Mouse (Mus musculus) adipose tissue, adult 10 weeks (tissue): ENCODE data around the gene Tspan4. TPM values are rescaled to one million over a fixed set of nuclear protein-coding genes. Genes with fewer than 3 reads are reported as not detected.

ENCODE experiments used
- polyA plus RNA-seq: library from polyadenylated mRNA; stranded (reverse); fragments of 350-450 nt; fragmentation: Illumina TruSeq; extraction: RNeasy Lipid Tissue Mini Kit (QIAGEN cat#74804); gene quantifications from one replicate; pipeline ENCODE4 v1.2.3, GENCODE M21; 2014; ENCODE audit warnings: low read depth, low replicate concordance

Tspan4 gene
- 49.5 TPM for polyA plus RNA-seq

GRCm38 (mm10) chr7:141475011-141475804 is at the start of gene Tspan4, which contains the start of gene Polr2l:
Gene Tspan4, plus strand, starts transcription at chr7:141475240.
Gene Polr2l, minus strand, starts transcription at chr7:141475132.

DNA sequence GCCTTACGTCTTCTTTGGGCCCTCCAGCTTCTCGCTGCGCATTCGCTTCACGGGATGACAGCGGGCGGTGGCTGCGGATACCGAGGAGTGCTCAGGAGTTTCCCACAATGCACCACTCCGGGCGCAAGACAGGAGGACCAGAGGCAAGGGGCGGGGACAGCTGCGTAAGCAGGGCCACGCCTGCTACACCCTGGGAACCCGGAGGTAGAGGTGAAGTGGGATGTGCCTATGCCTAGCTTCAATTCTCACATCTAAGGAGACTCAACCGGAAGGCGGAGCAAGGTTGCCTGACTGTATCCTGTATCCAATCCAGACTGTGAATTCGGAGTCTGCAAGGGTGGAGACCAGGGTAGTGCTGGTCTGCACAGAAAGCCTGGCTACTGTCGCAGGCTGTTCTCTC is 45.7 kb upstream of the Tspan4 start, which contains the start of gene Cend1:
Gene Cend1, minus strand, starts transcription at position 182 of the 400 bp plus-strand sequence.

DNA sequence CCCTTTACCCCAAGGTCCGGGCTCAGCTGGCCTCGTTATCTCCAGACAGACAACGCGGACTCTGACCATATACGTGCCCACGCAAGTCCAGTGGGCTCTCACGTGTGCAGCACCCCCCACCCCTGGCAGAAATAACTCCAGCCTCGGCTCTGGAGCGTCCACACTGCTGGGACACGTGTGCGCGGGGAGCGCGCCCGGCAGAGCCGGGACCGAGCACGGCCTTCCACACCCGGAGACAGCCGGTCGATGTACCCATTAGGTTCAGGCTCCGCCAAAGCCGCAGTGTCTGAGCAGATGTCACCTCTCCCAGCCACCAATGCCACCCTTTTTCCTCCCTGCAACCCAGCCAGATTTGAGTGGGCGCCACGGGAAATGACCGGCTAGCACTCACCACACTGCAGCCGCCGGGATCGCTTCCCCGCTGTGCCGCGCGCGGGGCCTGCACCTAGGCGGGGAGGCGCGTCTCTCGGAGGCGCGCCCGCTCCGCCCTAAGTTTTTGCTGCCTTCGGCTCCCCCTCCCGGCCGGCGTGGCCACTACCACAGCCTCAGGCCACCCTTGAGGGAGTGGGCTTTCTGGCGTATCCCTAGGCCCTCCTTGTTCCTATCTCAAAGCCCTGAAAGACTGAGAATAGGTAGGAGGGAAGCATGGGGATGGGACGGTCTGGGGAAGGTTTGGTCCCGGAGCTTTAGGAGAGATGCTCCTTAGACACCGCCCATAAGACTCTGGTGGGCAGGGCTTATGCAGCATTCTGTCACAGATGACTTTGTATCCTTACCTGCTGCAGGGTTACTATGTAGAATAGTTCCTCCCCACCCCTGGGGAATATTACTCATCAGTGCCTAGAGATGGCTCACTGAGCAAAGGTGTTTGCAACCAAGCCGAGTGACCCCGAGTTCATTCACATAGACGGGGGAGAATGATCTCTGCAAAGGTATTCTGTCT is 37.6 kb upstream of the Tspan4 start, which contains the start of gene Slc25a22:
Gene Slc25a22, minus strand, starts transcription at position 715 of the 943 bp plus-strand sequence.

GRCm38 (mm10) chr7:141443828-141444237 is 31.2 kb upstream of the Tspan4 start, which contains the start of gene Pidd1:
Gene Pidd1, minus strand, starts transcription at chr7:141444025.

GRCm38 (mm10) chr7:141447110-141447991 is 27.7 kb upstream of the Tspan4 start, which contains the start of gene Rplp2:
Gene Rplp2, plus strand, starts transcription at chr7:141447370.

DNA sequence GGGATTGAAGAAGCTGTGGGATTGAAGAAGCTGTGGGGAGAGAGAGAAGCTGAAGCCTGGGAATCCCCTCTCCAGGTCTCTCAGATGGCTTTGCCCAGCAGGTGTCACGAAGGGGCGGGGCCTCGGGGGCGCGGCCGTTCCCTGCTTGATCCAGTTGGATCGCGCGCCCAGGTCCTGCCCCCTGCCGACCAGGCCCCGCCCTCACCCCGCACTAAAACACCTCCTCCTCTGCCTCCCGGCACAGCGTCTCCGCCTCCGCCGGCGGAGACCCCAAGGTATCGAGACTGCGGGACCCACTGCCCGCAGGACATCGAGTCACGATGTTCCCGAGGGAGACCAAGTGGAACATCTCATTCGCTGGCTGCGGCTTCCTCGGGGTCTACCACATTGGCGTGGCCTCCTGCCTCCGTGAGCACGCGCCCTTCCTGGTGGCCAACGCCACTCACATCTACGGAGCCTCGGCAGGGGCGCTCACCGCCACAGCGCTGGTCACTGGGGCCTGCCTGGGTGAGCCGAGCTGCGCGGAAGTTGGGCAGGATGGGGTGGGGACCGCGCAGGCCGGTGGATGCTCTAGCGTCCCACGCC is 20.0 kb upstream of the Tspan4 start, which contains the start of gene Pnpla2:
Gene Pnpla2, plus strand, starts transcription at position 232 of the 585 bp plus-strand sequence.

GRCm38 (mm10) chr7:141460391-141461113 is 14.5 kb upstream of the Tspan4 start, which contains the start of gene Cracr2b:
Gene Cracr2b, plus strand, starts transcription at chr7:141461094.

GRCm38 (mm10) chr7:141467230-141468030 is 7.6 kb upstream of the Tspan4 start, which contains the start of gene Cd151:
Gene Cd151, plus strand, starts transcription at chr7:141467392.

GRCm38 (mm10) chr7:141539556-141540311 is 64.7 kb downstream of the Tspan4 start, which contains the start of gene Chid1:
Gene Chid1, minus strand, starts transcription at chr7:141539857.

Other genes with a start within 250 kb of the Tspan4 start
- 67.3 TPM for gene Phrf1, start 246.5 kb upstream of the Tspan4 start, polyA plus RNA-seq
- 29.8 TPM for gene Irf7, start 208.8 kb upstream of the Tspan4 start, polyA plus RNA-seq
- gene Cdhr5, start 198.5 kb upstream of the Tspan4 start, polyA plus RNA-seq = 18.4 TPM
- 3.7 TPM for gene Sct, start 196.1 kb upstream of the Tspan4 start, polyA plus RNA-seq
- 1.7 TPM for gene Drd4, start 183.2 kb upstream of the Tspan4 start, polyA plus RNA-seq
- 27.2 TPM for gene Deaf1, start 147.6 kb upstream of the Tspan4 start, polyA plus RNA-seq
- gene Tmem80, start 147.5 kb upstream of the Tspan4 start, polyA plus RNA-seq = 48.5 TPM
- gene Eps8l2, start 136.4 kb upstream of the Tspan4 start, polyA plus RNA-seq = 16.2 TPM
- gene Taldo1, start 83.0 kb upstream of the Tspan4 start, polyA plus RNA-seq = 268 TPM
- gene Gatd1, start 61.1 kb upstream of the Tspan4 start, polyA plus RNA-seq = 49.8 TPM
- gene Cend1, start 45.7 kb upstream of the Tspan4 start, polyA plus RNA-seq = 0.17 TPM
- gene Slc25a22, start 37.3 kb upstream of the Tspan4 start, polyA plus RNA-seq = 75.9 TPM
- 4.1 TPM for gene Pidd1, start 31.2 kb upstream of the Tspan4 start, polyA plus RNA-seq
- 1,068 TPM for gene Rplp2, start 27.9 kb upstream of the Tspan4 start, polyA plus RNA-seq
- gene Pnpla2, start 20.0 kb upstream of the Tspan4 start, polyA plus RNA-seq = 949 TPM
- gene Cracr2b, start 14.1 kb upstream of the Tspan4 start, polyA plus RNA-seq = 58.5 TPM
- gene Cd151, start 7.8 kb upstream of the Tspan4 start, polyA plus RNA-seq = 308 TPM
- 42.2 TPM for gene Polr2l, start 108 bp upstream of the Tspan4 start, polyA plus RNA-seq
- gene Chid1, start 64.6 kb downstream of the Tspan4 start, polyA plus RNA-seq = 90.3 TPM
- gene Ap2a2, start 86.9 kb downstream of the Tspan4 start, polyA plus RNA-seq = 55.6 TPM
- not detected for gene Muc6, start 180.1 kb downstream of the Tspan4 start, polyA plus RNA-seq
- 5.9 TPM for gene Muc2, start 215.1 kb downstream of the Tspan4 start, polyA plus RNA-seq